Mouse (Mus musculus): Measurements from ENCODE around the gene Lrrc1.

Gene Lrrc1

GRCm38 (mm10) chr9:77543351-77544321, 1.0 kb downstream of the Lrrc1 start:
- DNase-seq (ENCODE audit: low read depth) = no peak

GRCm38 (mm10) chr9:77541556-77541955, 3.1 kb downstream of the Lrrc1 start:
- no peak for DNase-seq (ENCODE audit: low read depth)

- no peak for DNase-seq (ENCODE audit: low read depth)
These were observed 5.4 kb downstream of the Lrrc1 start for GRCm38 (mm10) chr9:77539232-77539631.

GRCm38 (mm10) chr9:77537357-77537756, 7.3 kb downstream of the Lrrc1 start:
- no peak for DNase-seq (ENCODE audit: low read depth)

GRCm38 (mm10) chr9:77536832-77537231, 7.8 kb downstream of the Lrrc1 start:
- DNase-seq (ENCODE audit: low read depth) = no peak

- no peak for DNase-seq (ENCODE audit: low read depth)
These were observed 8.4 kb downstream of the Lrrc1 start for GRCm38 (mm10) chr9:77536286-77536685.

GRCm38 (mm10) chr9:77535021-77535744, 9.5 kb downstream of the Lrrc1 start:
- no peak for DNase-seq (ENCODE audit: low read depth)

GRCm38 (mm10) chr9:77528379-77529041, 16.2 kb downstream of the Lrrc1 start:
- DNase-seq (ENCODE audit: low read depth) = no peak

GRCm38 (mm10) chr9:77527170-77527569, 17.5 kb downstream of the Lrrc1 start:
- no peak for DNase-seq (ENCODE audit: low read depth)

GRCm38 (mm10) chr9:77526715-77527114, 18.0 kb downstream of the Lrrc1 start:
- no peak for DNase-seq (ENCODE audit: low read depth)

- DNase-seq (ENCODE audit: low read depth) = no peak
These were observed 18.9 kb downstream of the Lrrc1 start for GRCm38 (mm10) chr9:77525595-77526295.

- no peak for DNase-seq (ENCODE audit: low read depth)
These were observed 20.9 kb downstream of the Lrrc1 start for GRCm38 (mm10) chr9:77523793-77524192.

GRCm38 (mm10) chr9:77522476-77522875, 22.2 kb downstream of the Lrrc1 start:
- DNase-seq (ENCODE audit: low read depth) = no peak

GRCm38 (mm10) chr9:77519198-77519597, 25.5 kb downstream of the Lrrc1 start:
- no peak for DNase-seq (ENCODE audit: low read depth)

- DNase-seq (ENCODE audit: low read depth) = no peak
These were observed 27.8 kb downstream of the Lrrc1 start for GRCm38 (mm10) chr9:77516782-77517364.

GRCm38 (mm10) chr9:77513892-77514291, 30.8 kb downstream of the Lrrc1 start:
- no peak for DNase-seq (ENCODE audit: low read depth)

- DNase-seq (ENCODE audit: low read depth) = peak; percentile 7
These were observed 32.5 kb downstream of the Lrrc1 start for GRCm38 (mm10) chr9:77512220-77512619.

GRCm38 (mm10) chr9:77510574-77510973, 34.1 kb downstream of the Lrrc1 start:
- no peak for DNase-seq (ENCODE audit: low read depth)

GRCm38 (mm10) chr9:77507743-77508394, 36.8 kb downstream of the Lrrc1 start:
- DNase-seq (ENCODE audit: low read depth) = no peak

- no peak for DNase-seq (ENCODE audit: low read depth)
These were observed 41.9 kb downstream of the Lrrc1 start for GRCm38 (mm10) chr9:77502548-77503438.

All from fibroblast of lung, adult 2 months (primary cell).